Mouse (Mus musculus) ES-Bruce4 (cell line): ENCODE measurements around the gene Drd2.

Experiments used
- CTCF ChIP-seq: IDR thresholded peaks from one replicate; pipeline ENCODE4 v1.8.1; 2011; ENCODE audit warnings: low read depth, low read length
- EP300 ChIP-seq: IDR thresholded peaks from 2 replicates; pipeline ENCODE4 v1.6.1; 2011; ENCODE audit warnings: low read depth, low read length; ENCODE audit not compliant: insufficient read depth
- POLR2A ChIP-seq: IDR thresholded peaks from one replicate; pipeline ENCODE4 v1.8.1; 2011; ENCODE audit warnings: low read length; ENCODE audit not compliant: insufficient read depth

DNA sequence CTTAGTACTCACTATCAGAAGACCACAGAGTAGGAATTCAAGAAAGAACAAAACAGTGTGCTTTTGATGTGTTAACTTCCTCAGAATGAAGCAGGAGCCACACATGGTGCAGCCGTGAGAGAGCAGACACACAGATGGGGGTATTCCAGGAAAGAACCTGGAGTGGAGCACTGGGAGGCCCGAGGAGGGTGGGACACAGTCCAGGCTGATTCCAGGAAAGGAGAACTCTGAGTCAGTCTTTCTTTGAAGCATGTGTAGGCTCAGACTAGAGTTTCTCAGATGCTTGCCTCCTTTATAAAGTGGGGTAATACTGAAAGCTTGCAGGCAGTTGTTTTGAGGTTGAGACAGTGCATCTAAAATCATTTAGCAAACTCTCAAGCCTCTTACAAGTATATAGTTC is 51.8 kb downstream of the Drd2 start:
- no peak for TF ChIP-seq POLR2A
- no peak for TF ChIP-seq CTCF
- TF ChIP-seq EP300: no peak
